Mouse (Mus musculus): Measurements from ENCODE around the gene Acot12. TPM values are rescaled to one million over a fixed set of nuclear protein-coding genes. Genes with fewer than 3 reads are reported as not detected.

The Acot12 gene
- polyA plus RNA-seq, 1 experiment from 2014 or later: 0.54 TPM

- no peak overlapping the region for H3K27ac ChIP-seq
- TF ChIP-seq CTCF (IDR thresholded peaks at IDR 0.05; ENCODE audit: low read depth): no peak
- H3K9me3 ChIP-seq (replicated peaks; ENCODE audit: low read length): no peaks in the 10 kb centered on the region
- peak overlapping the region; percentile 66 for H3K4me2 ChIP-seq (ENCODE audit: low read length)
- 70% methylated on average over 6 of the region's 6 CpGs for WGBS
- H3K27me3 ChIP-seq (ENCODE audit: insufficient read depth, low read length): no peaks in the 10 kb centered on the region
- ATAC-seq (replicated peaks; ENCODE audit: low FRiP score, low read depth): no peak
- no peaks in the 10 kb centered on the region for H3K36me3 ChIP-seq (ENCODE audit: insufficient read depth, low read length)
- no peak for DNase-seq (ENCODE audit: low spot score)
- peak overlapping the region; percentile 30; the same call in 1 of the 2 replicates for H3K4me3 ChIP-seq (replicated peaks; ENCODE audit: low read depth, low read length)
- H3K9ac ChIP-seq (ENCODE audit: low read depth, low read length): peak overlapping the region; percentile 49
- H3K4me1 ChIP-seq (replicated peaks; ENCODE audit: insufficient read depth, low read length): no peaks in the 10 kb centered on the region
Observed at GRCm38 (mm10) chr13:91740851-91741250, 461 bp upstream of the Acot12 start.

- Histone ChIP-seq H3K9ac (ENCODE audit: low read depth, low read length) (no peak overlapping the region), H3K27me3 (ENCODE audit: insufficient read depth, low read length) (no peaks in the 10 kb centered on the region), H3K4me1 (replicated peaks; ENCODE audit: insufficient read depth, low read length) (no peaks in the 10 kb centered on the region), H3K4me3 (replicated peaks; ENCODE audit: low read depth, low read length) (no peak overlapping the region), H3K27ac (no peak overlapping the region), H3K9me3 (replicated peaks; ENCODE audit: low read length) (no peaks in the 10 kb centered on the region), H3K36me3 (ENCODE audit: insufficient read depth, low read length) (no peaks in the 10 kb centered on the region), H3K4me2 (ENCODE audit: low read length) (no peak overlapping the region)
- no peak for TF ChIP-seq CTCF (IDR thresholded peaks at IDR 0.05; ENCODE audit: low read depth)
- DNase-seq (ENCODE audit: low spot score) (no peak), ATAC-seq (replicated peaks; ENCODE audit: low FRiP score, low read depth) (no peak)
- 93% methylated on average over 3 of the region's 3 CpGs for WGBS
Observed at GRCm38 (mm10) chr13:91743180-91743579, 1.9 kb downstream of the Acot12 start.

DNA sequence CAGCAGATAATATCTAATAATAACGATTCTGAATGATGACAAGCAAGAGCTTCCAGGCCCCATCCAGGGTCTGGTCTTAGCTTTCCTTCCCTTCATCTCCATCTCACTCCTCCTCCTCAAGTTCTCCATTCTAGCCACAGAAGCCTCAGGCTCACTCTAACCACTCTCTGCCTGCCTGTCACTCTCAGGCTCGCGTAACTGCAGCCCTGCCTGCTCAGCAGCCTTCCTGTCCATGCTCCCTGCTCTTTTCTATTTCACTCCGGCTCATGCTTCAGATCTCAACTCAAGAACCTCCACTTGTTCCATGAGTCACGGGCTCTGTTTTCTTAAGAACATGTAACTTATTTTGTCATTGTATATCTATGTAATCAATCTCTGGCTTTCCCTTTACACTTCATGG is 5.2 kb downstream of the Acot12 start:
- H3K27ac ChIP-seq: no peak overlapping the region

DNA sequence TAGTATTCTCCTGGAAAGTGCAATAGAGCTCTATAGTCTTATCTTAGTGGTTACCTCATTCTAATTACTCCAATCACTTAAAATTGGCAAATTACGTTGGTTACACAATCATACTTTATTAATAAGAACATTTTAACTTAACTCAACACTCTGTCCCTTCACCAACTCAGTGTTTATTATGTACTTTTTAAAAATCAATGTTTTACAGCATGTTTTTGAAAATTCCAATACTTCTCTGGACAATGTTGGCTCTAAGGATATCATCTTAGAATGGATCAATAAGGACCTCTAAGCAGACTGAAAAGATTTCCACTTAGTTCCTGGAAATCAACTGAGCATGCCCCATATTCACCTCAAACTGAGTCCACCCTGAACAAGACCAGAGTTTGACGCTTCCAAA is 7.1 kb downstream of the Acot12 start:
- no peak for DNase-seq (ENCODE audit: low spot score)
- WGBS: 91% methylated on average over 2 of the region's 2 CpGs
- H3K4me1 ChIP-seq (replicated peaks; ENCODE audit: insufficient read depth, low read length): no peaks in the 10 kb centered on the region
- H3K27ac ChIP-seq: no peak overlapping the region
- H3K4me3 ChIP-seq (replicated peaks; ENCODE audit: low read depth, low read length): no peak overlapping the region
- H3K4me2 ChIP-seq (ENCODE audit: low read length): no peak overlapping the region
- H3K9ac ChIP-seq (ENCODE audit: low read depth, low read length): no peak overlapping the region
- ATAC-seq (replicated peaks; ENCODE audit: low FRiP score, low read depth): no peak
- H3K9me3 ChIP-seq (replicated peaks; ENCODE audit: low read length): no peaks in the 10 kb centered on the region
- no peaks in the 10 kb centered on the region for H3K36me3 ChIP-seq (ENCODE audit: insufficient read depth, low read length)
- no peaks in the 10 kb centered on the region for H3K27me3 ChIP-seq (ENCODE audit: insufficient read depth, low read length)
- no peak for TF ChIP-seq CTCF (IDR thresholded peaks at IDR 0.05; ENCODE audit: low read depth)

More for the DNA sequence above, 5.2 kb downstream of the Acot12 start:
- Histone ChIP-seq H3K9me3 (replicated peaks; ENCODE audit: low read length) (no peaks in the 10 kb centered on the region), H3K4me1 (replicated peaks; ENCODE audit: insufficient read depth, low read length) (no peaks in the 10 kb centered on the region), H3K4me3 (replicated peaks; ENCODE audit: low read depth, low read length) (no peak overlapping the region), H3K27me3 (ENCODE audit: insufficient read depth, low read length) (no peaks in the 10 kb centered on the region), H3K36me3 (ENCODE audit: insufficient read depth, low read length) (no peaks in the 10 kb centered on the region), H3K9ac (ENCODE audit: low read depth, low read length) (no peak overlapping the region), H3K4me2 (ENCODE audit: low read length) (no peak overlapping the region)
- WGBS: 79% methylated on average over 5 of the region's 5 CpGs
- ATAC-seq (replicated peaks; ENCODE audit: low FRiP score, low read depth): no peak
- no peak for DNase-seq (ENCODE audit: low spot score)
- TF ChIP-seq CTCF (IDR thresholded peaks at IDR 0.05; ENCODE audit: low read depth): no peak

DNA sequence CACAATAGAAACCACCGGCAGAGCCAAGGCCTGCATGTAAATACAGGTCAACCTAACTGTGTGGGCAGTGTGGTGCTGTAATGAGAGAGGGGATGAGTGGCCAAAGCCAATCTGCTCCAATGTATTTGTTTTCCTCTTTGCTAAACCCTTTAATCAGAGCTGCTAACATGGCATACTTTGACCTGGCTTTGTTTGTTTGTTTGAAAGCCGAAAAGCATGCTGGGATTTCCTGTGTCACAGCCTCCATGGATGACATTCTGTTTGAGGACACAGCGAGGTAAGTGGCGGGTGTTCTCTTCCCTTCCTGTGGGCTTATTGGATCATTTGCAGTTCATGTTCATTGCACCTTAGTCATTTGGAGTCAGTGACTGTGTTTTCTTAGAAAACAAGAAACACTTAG is 8.7 kb downstream of the Acot12 start:
- H3K4me2 ChIP-seq (ENCODE audit: low read length): no peak overlapping the region
- H3K27ac ChIP-seq: no peak overlapping the region
- no peak for ATAC-seq (replicated peaks; ENCODE audit: low FRiP score, low read depth)
- peak; percentile 24 for DNase-seq (ENCODE audit: low spot score)
- no peaks in the 10 kb centered on the region for H3K4me1 ChIP-seq (replicated peaks; ENCODE audit: insufficient read depth, low read length)
- no peak for TF ChIP-seq CTCF (IDR thresholded peaks at IDR 0.05; ENCODE audit: low read depth)
- no peaks in the 10 kb centered on the region for H3K36me3 ChIP-seq (ENCODE audit: insufficient read depth, low read length)
- 44% methylated on average over 4 of the region's 4 CpGs for WGBS
- no peaks in the 10 kb centered on the region for H3K27me3 ChIP-seq (ENCODE audit: insufficient read depth, low read length)
- H3K4me3 ChIP-seq (replicated peaks; ENCODE audit: low read depth, low read length): no peak overlapping the region
- H3K9me3 ChIP-seq (replicated peaks; ENCODE audit: low read length): no peaks in the 10 kb centered on the region
- H3K9ac ChIP-seq (ENCODE audit: low read depth, low read length): no peak overlapping the region

GRCm38 (mm10) chr13:91753724-91754123 is 12.4 kb downstream of the Acot12 start:
- Histone ChIP-seq H3K27me3 (ENCODE audit: insufficient read depth, low read length) (no peaks in the 10 kb centered on the region), H3K9me3 (replicated peaks; ENCODE audit: low read length) (no peaks in the 10 kb centered on the region), H3K4me1 (replicated peaks; ENCODE audit: insufficient read depth, low read length) (no peaks in the 10 kb centered on the region), H3K36me3 (ENCODE audit: insufficient read depth, low read length) (no peaks in the 10 kb centered on the region), H3K27ac (no peak overlapping the region), H3K4me3 (replicated peaks; ENCODE audit: low read depth, low read length) (no peak overlapping the region), H3K9ac (ENCODE audit: low read depth, low read length) (no peak overlapping the region), H3K4me2 (ENCODE audit: low read length) (no peak overlapping the region)
- TF ChIP-seq CTCF (IDR thresholded peaks at IDR 0.05; ENCODE audit: low read depth): no peak
- WGBS: 59% methylated on average over 4 of the region's 4 CpGs
- DNase-seq (ENCODE audit: low spot score) (no peak), ATAC-seq (replicated peaks; ENCODE audit: low FRiP score, low read depth) (no peak)

DNA sequence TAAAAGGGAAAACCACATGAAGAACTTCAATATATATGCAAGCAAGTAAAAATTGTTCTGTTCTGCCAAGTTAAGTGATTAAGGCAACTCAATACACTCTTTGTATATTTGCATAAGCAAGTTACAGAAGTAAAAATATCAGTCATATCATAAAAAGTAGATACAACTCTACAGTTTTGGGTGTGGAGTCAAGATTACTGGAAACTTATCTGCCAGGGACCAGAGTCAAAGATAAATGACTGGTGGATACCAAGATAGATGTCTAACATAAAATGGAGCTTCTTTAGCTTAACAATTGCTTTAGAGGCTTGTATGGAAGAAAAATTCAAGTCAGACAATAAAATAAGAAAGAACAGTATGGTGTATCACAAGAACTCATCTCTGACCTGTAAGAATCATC is 13.4 kb downstream of the Acot12 start:
- no peak overlapping the region for H3K27ac ChIP-seq
- no peaks in the 10 kb centered on the region for H3K36me3 ChIP-seq (ENCODE audit: insufficient read depth, low read length)
- no peak for TF ChIP-seq CTCF (IDR thresholded peaks at IDR 0.05; ENCODE audit: low read depth)
- no peak overlapping the region for H3K4me3 ChIP-seq (replicated peaks; ENCODE audit: low read depth, low read length)
- no peak for ATAC-seq (replicated peaks; ENCODE audit: low FRiP score, low read depth)
- no peaks in the 10 kb centered on the region for H3K4me1 ChIP-seq (replicated peaks; ENCODE audit: insufficient read depth, low read length)
- no peak for DNase-seq (ENCODE audit: low spot score)
- H3K27me3 ChIP-seq (ENCODE audit: insufficient read depth, low read length): no peaks in the 10 kb centered on the region
- H3K9me3 ChIP-seq (replicated peaks; ENCODE audit: low read length): no peaks in the 10 kb centered on the region
- no peak overlapping the region for H3K9ac ChIP-seq (ENCODE audit: low read depth, low read length)
- no peak overlapping the region for H3K4me2 ChIP-seq (ENCODE audit: low read length)

Measured in kidney, postnatal 0 days (tissue).